Mouse (Mus musculus) cortical plate, adult 2 months (tissue): ENCODE data around the gene Hhipl1.

Source experiments
- CTCF ChIP-seq: fragments of 200-500 bp; IDR thresholded peaks from 2 replicates; pipeline ENCODE4 v1.5.1; 2011; ENCODE audit warnings: mild to moderate bottlenecking, control low read depth, low read length; ENCODE audit not compliant: insufficient read depth; ENCODE audit errors: extremely low read depth
- POLR2A ChIP-seq: fragments of 200-500 bp; IDR thresholded peaks from 2 replicates; pipeline ENCODE4 v1.6.1; 2011; ENCODE audit warnings: mild to moderate bottlenecking, low read length, control low read depth; ENCODE audit not compliant: insufficient read depth; ENCODE audit errors: extremely low read depth

DNA sequence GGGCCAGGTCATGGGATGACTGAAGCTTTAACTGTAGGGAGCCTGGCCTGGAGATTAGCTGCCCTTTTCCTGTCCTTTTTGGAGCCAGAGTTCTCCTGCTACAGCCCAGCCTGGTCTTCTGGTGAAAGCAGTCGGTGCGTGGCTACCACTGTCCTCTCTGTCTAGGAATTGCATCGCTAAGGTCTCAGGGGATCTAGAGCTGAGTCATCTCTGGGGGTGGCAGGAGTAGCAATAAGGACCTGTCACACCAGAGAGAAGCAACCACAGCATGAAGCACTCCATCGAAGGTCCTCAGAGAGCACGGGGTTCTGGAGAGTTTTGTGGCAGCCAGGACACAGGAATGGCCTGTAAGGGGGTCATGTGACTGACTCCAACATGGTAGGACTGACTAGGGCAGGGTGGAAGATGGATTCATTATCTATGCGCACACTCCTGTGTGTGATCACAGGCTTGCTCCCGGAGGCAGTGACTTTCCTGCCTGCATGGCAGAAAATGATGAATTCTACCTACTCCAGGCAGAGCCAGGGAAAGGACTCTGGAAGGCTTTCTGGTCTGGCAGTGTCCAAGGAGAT is 4.5 kb downstream of the Hhipl1 start:
- TF ChIP-seq CTCF: no peak
- no peak for TF ChIP-seq POLR2A
